Mouse (Mus musculus) bone marrow, adult 2 months (tissue): ENCODE results near the gene Ntmt1.

Experiments
- CTCF ChIP-seq: fragments of 200-500 bp; IDR thresholded peaks from 2 replicates; pipeline ENCODE4 v1.5.1; 2011; ENCODE audit warnings: low read length, control low read depth; ENCODE audit not compliant: control insufficient read depth, insufficient read depth
- POLR2A ChIP-seq: fragments of 200-500 bp; IDR thresholded peaks from 2 replicates; pipeline ENCODE4 v1.6.1; 2011; ENCODE audit warnings: low read depth, mild to moderate bottlenecking, control low read depth, low read length, borderline replicate concordance; ENCODE audit not compliant: control insufficient read depth

DNA sequence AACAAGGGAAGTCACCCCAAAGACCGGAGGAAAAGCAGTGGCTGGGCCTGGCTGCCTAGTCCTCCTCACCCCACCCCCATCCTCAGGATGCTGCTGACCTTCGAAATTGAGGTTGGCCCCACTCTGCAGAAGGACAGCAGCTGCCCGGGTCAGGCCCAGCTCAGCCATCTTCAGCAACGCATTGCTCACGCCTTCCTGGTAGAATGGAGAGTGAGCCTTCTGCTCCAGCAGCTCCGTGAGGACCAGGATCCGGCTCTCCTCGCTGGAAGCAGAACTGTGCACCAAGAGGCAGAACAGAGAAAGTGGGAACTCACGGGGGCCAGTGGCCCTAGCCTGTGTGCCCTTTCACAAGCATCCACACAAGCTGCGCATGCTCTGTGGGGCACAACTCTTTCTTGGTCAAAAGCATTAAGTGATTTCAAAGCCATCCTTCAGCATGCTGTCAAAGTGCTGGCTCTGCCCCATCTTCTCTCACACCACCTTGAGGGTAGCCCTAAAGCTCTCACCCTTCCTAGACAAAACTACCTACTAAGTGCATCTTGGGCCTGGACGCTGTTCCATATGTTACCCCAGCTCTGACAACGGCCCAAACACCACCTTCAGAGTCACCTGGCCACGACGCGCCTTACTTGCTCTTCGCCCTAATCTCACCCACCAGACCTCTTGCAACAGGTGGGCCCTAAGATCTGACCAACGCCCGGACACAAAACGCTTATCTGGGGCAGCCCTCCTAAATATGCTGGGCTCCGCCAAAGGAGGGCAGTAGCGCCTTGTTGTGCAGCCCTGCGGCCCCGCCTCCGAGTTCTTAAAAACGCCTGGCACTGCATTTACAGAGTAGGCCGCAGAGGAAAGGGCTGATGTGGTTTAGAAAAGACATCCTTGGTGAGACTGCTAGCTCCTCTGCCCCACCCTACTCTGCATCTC, 19.5 kb downstream of the Ntmt1 start:
- peak; percentile 39; the same call in 1 of the 2 replicates for TF ChIP-seq POLR2A
- TF ChIP-seq CTCF, result peak; percentile 28; the same call in 1 of the 2 replicates
